Mouse (Mus musculus) thymus, adult 2 months (tissue): ENCODE data around the gene Lrrc1.

Experiments
- CTCF ChIP-seq: fragments of 200-500 bp; IDR thresholded peaks from 2 replicates; pipeline ENCODE4 v1.5.1; 2012; ENCODE audit warnings: mild to moderate bottlenecking, control low read depth, low read length, moderate library complexity, borderline replicate concordance; ENCODE audit not compliant: control insufficient read depth, poor library complexity, insufficient read depth; ENCODE audit errors: extremely low read depth
- POLR2A ChIP-seq: fragments of 200-500 bp; IDR thresholded peaks from 2 replicates; pipeline ENCODE4 v1.6.1; 2012; ENCODE audit warnings: mild to moderate bottlenecking, low read length, control low read depth, moderate library complexity; ENCODE audit not compliant: control insufficient read depth, poor library complexity, insufficient read depth; ENCODE audit errors: extremely low read depth

DNA sequence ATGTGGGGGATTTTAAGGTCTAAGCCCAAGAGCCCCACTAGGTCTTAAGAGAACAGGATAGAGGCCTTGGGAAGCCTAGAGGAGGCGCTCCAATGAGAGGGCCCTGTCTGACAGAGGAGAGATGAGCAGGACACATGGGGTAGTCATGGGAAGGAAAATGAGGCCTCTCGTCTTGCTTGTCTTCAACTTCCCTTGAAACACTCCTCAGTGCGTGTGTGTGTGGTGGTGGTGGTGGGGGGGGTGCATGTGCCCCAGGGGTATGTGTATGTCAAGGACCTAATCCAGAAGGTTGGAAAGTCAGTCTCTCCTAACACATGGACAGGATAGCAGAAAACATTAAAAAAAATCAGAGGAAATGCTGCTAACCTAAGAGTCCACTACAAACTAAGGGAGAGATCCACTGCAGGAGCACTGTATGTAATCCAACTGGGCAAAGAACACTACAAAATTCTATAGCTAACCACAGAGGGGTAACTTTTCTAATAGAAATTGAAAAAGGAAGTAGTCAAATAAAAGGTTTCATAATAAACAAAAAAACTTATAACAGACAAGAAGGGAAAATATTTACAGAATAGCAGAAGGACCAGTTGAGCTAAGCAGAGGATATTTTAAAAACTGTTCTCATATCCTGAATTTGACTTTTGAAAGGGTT lies 36.8 kb downstream of the Lrrc1 start:
- TF ChIP-seq POLR2A (no peak), CTCF (no peak)
